Mouse (Mus musculus) spleen, adult 2 months (tissue): ENCODE measurements around the gene Ubox5.

Experiments used
- CTCF ChIP-seq: fragments of 200-500 bp; IDR thresholded peaks from 2 replicates; pipeline ENCODE4 v1.5.1; 2011; ENCODE audit warnings: mild to moderate bottlenecking, inconsistent platforms; ENCODE audit not compliant: insufficient read depth, insufficient read length, insufficient replicate concordance; ENCODE audit errors: extremely low read depth
- POLR2A ChIP-seq: fragments of 200-500 bp; IDR thresholded peaks from 2 replicates; pipeline ENCODE4 v1.6.1; 2011; ENCODE audit warnings: low read depth, low read length, inconsistent platforms

- TF ChIP-seq POLR2A: no peak
- peak; percentile 74 for TF ChIP-seq CTCF
These were observed 51.7 kb downstream of the Ubox5 start for GRCm38 (mm10) chr2:130578148-130578547.
